Mouse (Mus musculus) CH12.LX (cell line): ENCODE results near the gene Dner. TPM values are rescaled to one million over a fixed set of nuclear protein-coding genes. Genes with fewer than 3 reads are reported as not detected.

Source experiments
- DNase-seq: peaks from one replicate; pipeline ENCODE4 v3.0.0-alpha.2; 2013; ENCODE audit errors: extremely low read depth
- H3K27ac ChIP-seq: 2 replicates; pipeline ENCODE4 v1.5.1; 2012; ENCODE audit warnings: low read depth, mild to moderate bottlenecking, control low read depth, moderate library complexity; ENCODE audit not compliant: insufficient read depth
- H3K27me3 ChIP-seq: replicated peaks from 2 replicates; pipeline ENCODE3; 2012; ENCODE audit warnings: inconsistent platforms
- H3K36me3 ChIP-seq, 2 experiments: replicated peaks in 1 of 2; 2 replicates each; pipeline versions ENCODE3 to v1.6.1; 2012; ENCODE audit warnings: inconsistent platforms in 1 of 2, low read length in 1 of 2, mild to moderate bottlenecking in 1 of 2, mixed read lengths in 1 of 2, moderate library complexity in 1 of 2; ENCODE audit not compliant: control insufficient read depth in 1 of 2, insufficient read depth in 1 of 2
- H3K4me1 ChIP-seq, 2 experiments: 2 replicates each; pipeline ENCODE4 v1.6.1; 2012; ENCODE audit warnings: inconsistent platforms in 1 of 2, moderate library complexity in 1 of 2; ENCODE audit not compliant: insufficient read depth in 2 of 2, control insufficient read depth in 1 of 2
- H3K4me2 ChIP-seq: 2 replicates; pipeline ENCODE4 v1.6.1; 2012; ENCODE audit warnings: low read depth, mild to moderate bottlenecking, control low read depth; ENCODE audit not compliant: poor library complexity, insufficient read depth, severe bottlenecking
- H3K4me3 ChIP-seq, 3 experiments: fragments of 150-350 bp in 1 of 3; sonication (generic) in 1 of 3; replicated peaks in 1 of 3; 2 replicates each; pipeline versions ENCODE3 to v1.5.1; 2011 to 2012; ENCODE audit warnings: low read depth in 2 of 3, low read length in 2 of 3, mild to moderate bottlenecking in 2 of 3, moderate library complexity in 2 of 3, control low read depth in 1 of 3, improper control_type of control experiment in 1 of 3, inconsistent platforms in 1 of 3, mixed read lengths in 1 of 3; ENCODE audit not compliant: poor library complexity in 1 of 3
- H3K79me2 ChIP-seq: replicated peaks from 2 replicates; pipeline ENCODE4 v1.6.1; 2012; ENCODE audit warnings: mild to moderate bottlenecking, moderate library complexity; ENCODE audit not compliant: control insufficient read depth, poor library complexity, insufficient read depth, severe bottlenecking; ENCODE audit errors: extremely low read depth
- H3K9ac ChIP-seq: 2 replicates; pipeline ENCODE4 v1.6.1; 2012; ENCODE audit warnings: low read depth, mild to moderate bottlenecking, control low read depth, moderate library complexity; ENCODE audit not compliant: insufficient read depth
- H3K9me3 ChIP-seq: replicated peaks from 2 replicates; pipeline ENCODE3; 2012; ENCODE audit warnings: low read length, inconsistent platforms, mixed read lengths
- BHLHE40 ChIP-seq: IDR thresholded peaks from 2 replicates; pipeline ENCODE4 v1.6.1; 2011; ENCODE audit warnings: mild to moderate bottlenecking, low read depth, low read length, improper control_type of control experiment
- CTCF ChIP-seq, 2 experiments: IDR thresholded peaks in 1 of 2; conservative IDR thresholded peaks in 1 of 2; 2 replicates each; pipeline ENCODE4 v1.5.1; 2011 to 2012; ENCODE audit warnings: low read depth in 2 of 2, low read length in 2 of 2, improper control_type of control experiment in 1 of 2, inconsistent platforms in 1 of 2, mild to moderate bottlenecking in 1 of 2, moderate library complexity in 1 of 2
- ELF1 ChIP-seq: IDR thresholded peaks from 2 replicates; pipeline ENCODE4 v1.6.1; 2014; ENCODE audit warnings: low read depth, mild to moderate bottlenecking, inconsistent platforms, low read length, improper control_type of control experiment
- EP300 ChIP-seq: IDR thresholded peaks from 2 replicates; pipeline ENCODE4 v1.6.1; 2011; ENCODE audit warnings: low read length, improper control_type of control experiment
- IRF4 ChIP-seq: IDR thresholded peaks from 2 replicates; pipeline ENCODE4 v1.6.1; 2014; ENCODE audit warnings: low read depth, mild to moderate bottlenecking, inconsistent platforms, low read length, improper control_type of control experiment
- MAX ChIP-seq: IDR thresholded peaks from 2 replicates; pipeline ENCODE4 v1.6.1; 2011; ENCODE audit warnings: low read length, improper control_type of control experiment
- MXI1 ChIP-seq: IDR thresholded peaks from 2 replicates; pipeline ENCODE4 v1.6.1; 2011; ENCODE audit warnings: mild to moderate bottlenecking, low read depth, low read length, improper control_type of control experiment
- PAX5 ChIP-seq: IDR thresholded peaks from 2 replicates; pipeline ENCODE4 v1.6.1; 2012; ENCODE audit warnings: low read length, inconsistent platforms, mixed read lengths
- POLR2A ChIP-seq: IDR thresholded peaks from 2 replicates; pipeline ENCODE4 v1.6.1; 2011; ENCODE audit warnings: low read depth, mild to moderate bottlenecking, improper control_type of control experiment, low read length
- POLR2AphosphoS2 ChIP-seq: IDR thresholded peaks from 2 replicates; pipeline ENCODE4 v1.6.1; 2011; ENCODE audit warnings: low read depth, low read length, improper control_type of control experiment
- RAD21 ChIP-seq: IDR thresholded peaks from 2 replicates; pipeline ENCODE4 v1.6.1; 2011; ENCODE audit warnings: low read depth, mild to moderate bottlenecking, low read length, improper control_type of control experiment, moderate library complexity
- SMC3 ChIP-seq: IDR thresholded peaks from 2 replicates; pipeline ENCODE4 v1.6.1; 2011; ENCODE audit warnings: low read depth, low read length, improper control_type of control experiment
- TBP ChIP-seq: conservative IDR thresholded peaks from 2 replicates; pipeline ENCODE4 v1.6.1; 2011; ENCODE audit warnings: low read depth, low read length, improper control_type of control experiment
- TCF12 ChIP-seq: IDR thresholded peaks from 2 replicates; pipeline ENCODE4 v1.6.1; 2014; ENCODE audit warnings: low read depth, mild to moderate bottlenecking, inconsistent platforms, low read length, improper control_type of control experiment
- USF1 ChIP-seq: IDR thresholded peaks from 2 replicates; pipeline ENCODE4 v1.6.1; 2014; ENCODE audit warnings: low read depth, mild to moderate bottlenecking, inconsistent platforms, low read length, improper control_type of control experiment
- USF2 ChIP-seq: conservative IDR thresholded peaks from 2 replicates; pipeline ENCODE4 v1.6.1; 2011; ENCODE audit warnings: low read depth, low read length, improper control_type of control experiment
- ZNF384 ChIP-seq: IDR thresholded peaks from 2 replicates; pipeline ENCODE4 v1.6.1; 2012; ENCODE audit warnings: low read depth, low read length, improper control_type of control experiment, inconsistent platforms
- dilution Hi-C: fragments of 300-500 bp; cut with MboI; formaldehyde crosslinking; loops from 2 replicates; pipeline ENCODE4 v1.14.3; 2020; ENCODE audit warnings: low sequenced_read_pairs; ENCODE audit not compliant: extremely low pct_unique_long_range_greater_than_20kb, extremely low pct_ligation_motif_present
- in situ Hi-C: fragments of 300-500 bp; cut with MboI; formaldehyde crosslinking; loops from 3 replicates; pipeline ENCODE4 v1.14.3; 2019; ENCODE audit warnings: low sequenced_read_pairs, low pct_ligation_motif_present, low pct_unique_long_range_greater_than_20kb, mixed read lengths
- polyA plus RNA-seq: library from polyadenylated mRNA; unstranded; fragments of >175 nt; gene quantifications from 2 replicates; pipeline ENCODE4 v1.2.1, GENCODE M21; 2012; ENCODE audit warnings: low read depth; ENCODE audit not compliant: insufficient read length
- total RNA-seq, 2 experiments: library from RNA; depleted of rRNA; stranded (reverse); fragments of 300-350 nt in 1 of 2; fragments of >200 nt in 1 of 2; gene quantifications; 2 replicates each; pipeline ENCODE4 v1.2.3; 2012 to 2014

Gene Dner
- total and polyA plus RNA-seq, 3 experiments, result not detected

- no peak overlapping the region for H3K27ac ChIP-seq
- H3K27me3 ChIP-seq, result no peaks in the 10 kb centered on the region
- no peaks in the 10 kb centered on the region for H3K9me3 ChIP-seq
- H3K36me3 ChIP-seq, result no peaks in the 10 kb centered on the region
- DNase-seq, result peak; percentile 48
- no peak overlapping the region for H3K4me3 ChIP-seq
- no peak overlapping the region for H3K9ac ChIP-seq
- H3K4me1 ChIP-seq, result no peaks in the 10 kb centered on the region
- no peak overlapping the region for H3K4me2 ChIP-seq
- no peaks in the 10 kb centered on the region for H3K79me2 ChIP-seq
- in situ Hi-C loops, result no loop called here
- TF ChIP-seq PAX5 (no peak), IRF4 (0 out of 2 replicates have a peak, but pooled peaks have one; percentile 8), CTCF (conservative IDR thresholded peaks at IDR 0.05 in 1 of 2, IDR thresholded peaks at IDR 0.05 in 1 of 2; ENCODE audit: low read depth in 2 of 2, low read length in 2 of 2) (peak; percentile 52 to 76), TBP (no peak), RAD21 (peak; percentile 76), EP300 (no peak), ELF1 (no peak), SMC3 (peak; percentile 72)
- dilution Hi-C loops, result no loop called here
Observed at GRCm38 (mm10) chr1:84581812-84582211, 114.2 kb downstream of the Dner start.

GRCm38 (mm10) chr1:84561841-84562240 is 134.2 kb downstream of the Dner start:
- no peaks in the 10 kb centered on the region for H3K79me2 ChIP-seq
- no peak for TF ChIP-seq MXI1
- TF ChIP-seq ELF1, result no peak
- TF ChIP-seq IRF4, result no peak
- TF ChIP-seq POLR2A, result no peak
- TF ChIP-seq ZNF384, result no peak
- TF ChIP-seq USF1, result peak; percentile 62
- peak; percentile 74 for TF ChIP-seq BHLHE40
- peak; percentile 67 for TF ChIP-seq USF2
- no peak for TF ChIP-seq POLR2AphosphoS2
- TF ChIP-seq MAX, result peak; percentile 74
- no peak for TF ChIP-seq TCF12
- TF ChIP-seq, all 38 proteins: peak for 4
- no peak overlapping the region for H3K9ac ChIP-seq
- peaks cover 0 to 17% of the 10 kb centered on the region in 2 experiments; a peak in 2 of 4 replicates for H3K4me1 ChIP-seq
- dilution Hi-C loops, result no loop called here
- H3K4me3 ChIP-seq, result no peak overlapping the region
- no peaks in the 10 kb centered on the region for H3K9me3 ChIP-seq
- DNase-seq, result peak; percentile 10
- H3K4me2 ChIP-seq, result no peak overlapping the region
- in situ Hi-C loops, result no loop called here
- no peak overlapping the region for H3K27ac ChIP-seq
- no peaks in the 10 kb centered on the region for H3K27me3 ChIP-seq
- no peaks in the 10 kb centered on the region for H3K36me3 ChIP-seq
